Mouse (Mus musculus) cerebellum, adult 9-10 months (tissue): ENCODE data around the gene Pak6.
"Not testable (repeated sequence)": the region's sequence is repeated elsewhere in the genome, so short reads cannot be mapped to it uniquely, and the experiment has no call there.

Experiments
- DNase-seq: peaks from one replicate; pipeline ENCODE4 v3.0.0; 2022

Gene Pak6

DNA sequence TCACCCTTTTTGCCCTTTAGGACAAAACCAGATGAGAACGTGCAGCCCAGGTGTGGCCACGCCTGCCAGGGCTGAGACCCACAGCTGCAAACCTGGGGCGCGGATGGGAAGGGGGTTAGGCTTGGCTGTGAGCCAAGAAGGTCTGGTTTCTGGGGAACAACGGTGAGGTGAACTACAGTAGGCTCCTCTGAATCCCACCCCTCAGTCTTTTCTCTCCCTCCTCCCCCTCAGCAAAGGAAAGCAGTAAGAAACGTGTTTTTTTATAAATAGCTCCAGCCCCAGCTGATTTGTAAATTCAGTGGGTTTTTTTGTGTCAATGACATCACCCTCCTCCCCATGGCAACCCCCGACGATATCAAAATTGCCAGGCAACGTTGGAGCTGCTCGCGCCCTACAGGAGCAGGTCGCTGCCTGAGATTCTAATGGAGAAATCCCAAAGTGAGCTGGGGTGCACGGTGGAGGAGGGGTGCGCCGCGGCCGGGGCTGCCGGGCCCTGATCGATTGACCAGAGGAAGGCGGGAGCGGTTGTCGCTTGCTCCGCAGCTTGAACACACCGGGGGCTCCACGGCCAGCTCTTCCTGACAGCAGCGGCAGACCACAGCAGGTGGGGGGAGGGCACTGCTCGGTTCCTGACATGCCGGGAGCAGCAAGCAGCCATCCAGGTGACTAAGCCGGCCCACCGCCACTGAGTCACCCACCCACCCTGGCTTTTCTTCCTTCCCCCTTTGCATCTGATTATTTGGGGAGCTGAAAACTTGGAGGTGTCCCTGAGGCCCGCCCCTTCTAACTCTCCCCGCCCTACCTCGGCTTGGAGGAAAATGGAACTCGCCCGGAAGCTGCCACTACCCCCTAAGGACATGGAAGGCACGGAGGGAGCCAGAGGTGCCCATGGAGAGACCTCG, at the start of gene Pak6:
Gene Pak6 (plus strand): TSS at position 402 of the 902 bp plus-strand sequence.
- DNase-seq: peak; percentile 12

DNA sequence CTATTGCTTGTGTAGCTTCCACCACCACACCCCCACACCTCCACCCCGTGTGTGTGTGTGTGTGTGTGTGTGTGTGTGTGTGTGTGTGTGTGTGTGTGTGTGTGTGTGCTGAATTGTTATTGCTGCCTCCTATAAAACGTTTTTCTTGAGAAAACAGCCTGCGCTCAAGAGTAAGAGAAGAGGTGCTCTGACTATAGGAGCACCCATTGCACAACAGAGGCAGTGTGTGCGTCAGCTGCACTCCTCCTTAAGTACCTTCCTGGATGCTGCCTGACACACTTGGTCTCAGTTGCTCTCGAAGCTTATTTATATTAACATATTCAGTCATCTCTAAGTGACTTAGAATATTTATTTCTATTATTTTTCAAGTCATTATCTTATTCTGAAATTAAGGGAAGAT, 45.1 kb upstream of the Pak6 start:
- DNase-seq: no peak

DNA sequence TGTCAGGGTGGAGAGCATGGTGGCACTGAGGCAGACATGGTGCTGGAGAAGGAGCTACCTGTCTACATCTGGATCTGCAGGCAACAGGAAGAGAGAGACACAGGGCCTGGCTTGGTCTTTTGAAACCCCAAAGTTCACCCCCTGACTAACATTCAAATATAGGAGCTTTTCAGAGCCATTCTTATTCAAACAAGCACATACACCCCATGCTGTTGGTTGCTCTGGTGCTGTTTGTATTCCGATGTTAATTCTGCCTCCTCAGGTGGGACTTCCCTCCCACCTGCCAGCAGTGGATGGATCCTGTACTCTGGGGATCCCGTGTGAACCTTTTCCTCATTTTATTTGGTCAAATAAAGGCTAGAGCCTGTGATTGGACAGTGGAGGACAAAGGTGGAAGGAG, 43.0 kb upstream of the Pak6 start:
- no peak for DNase-seq

DNA sequence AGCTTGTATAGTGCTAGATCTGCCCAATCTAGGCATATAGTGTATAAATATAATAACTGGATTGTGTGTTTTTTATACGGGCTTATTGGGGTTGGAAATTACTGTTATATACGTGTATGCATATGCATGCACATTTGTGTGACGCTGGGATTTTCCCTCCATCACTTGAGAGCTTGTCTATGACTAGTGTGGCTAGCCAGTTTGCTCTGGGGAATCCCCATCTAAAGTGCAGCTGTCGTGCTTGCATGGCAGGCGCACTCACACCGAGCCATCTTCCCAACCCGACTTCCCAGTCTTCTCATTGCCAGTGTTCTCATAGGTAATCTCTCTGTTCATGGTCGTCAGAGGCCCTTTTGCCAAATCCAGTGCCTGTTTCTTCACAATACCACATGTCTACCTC, 42.5 kb upstream of the Pak6 start:
- no peak for DNase-seq

DNA sequence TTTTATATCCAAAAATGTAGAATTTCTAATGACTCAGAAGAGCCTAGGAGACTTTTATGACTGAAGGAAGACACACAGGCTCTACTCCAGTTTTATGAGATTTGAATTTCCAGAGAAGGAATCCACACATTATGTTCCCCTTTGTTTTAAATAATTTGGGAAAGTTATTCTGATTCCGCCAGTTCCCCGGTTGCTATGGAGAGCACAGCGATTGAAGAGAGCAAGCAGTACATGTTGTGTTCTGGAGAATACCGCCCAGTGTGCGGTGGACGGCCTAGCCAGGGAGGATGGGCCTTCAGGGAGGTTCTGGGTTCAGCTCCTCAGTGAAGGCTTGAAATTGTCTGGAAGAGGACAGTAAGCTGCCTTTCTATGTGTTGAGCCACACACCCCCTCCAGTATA, 33.8 kb upstream of the Pak6 start:
- no peak for DNase-seq

DNA sequence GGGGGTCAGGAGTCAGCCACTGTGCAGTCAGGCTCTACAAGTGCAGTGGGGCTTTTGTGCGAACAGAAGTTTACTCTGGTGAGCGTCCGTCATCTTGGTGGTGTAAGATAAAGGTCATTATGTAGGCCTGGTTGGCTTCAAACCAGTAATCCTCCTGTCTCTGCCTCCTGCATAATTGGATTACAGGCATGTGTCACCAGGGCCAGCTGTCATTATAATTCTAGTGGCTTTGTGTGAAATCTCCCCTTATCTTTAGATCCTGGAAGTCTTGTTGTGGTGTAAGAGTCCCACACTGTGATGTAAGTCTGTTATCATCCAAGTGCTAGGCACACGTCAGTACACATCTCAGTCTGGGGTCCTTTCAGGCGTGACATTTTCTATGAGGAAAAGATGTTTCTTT, 29.7 kb upstream of the Pak6 start:
- DNase-seq: no peak

DNA sequence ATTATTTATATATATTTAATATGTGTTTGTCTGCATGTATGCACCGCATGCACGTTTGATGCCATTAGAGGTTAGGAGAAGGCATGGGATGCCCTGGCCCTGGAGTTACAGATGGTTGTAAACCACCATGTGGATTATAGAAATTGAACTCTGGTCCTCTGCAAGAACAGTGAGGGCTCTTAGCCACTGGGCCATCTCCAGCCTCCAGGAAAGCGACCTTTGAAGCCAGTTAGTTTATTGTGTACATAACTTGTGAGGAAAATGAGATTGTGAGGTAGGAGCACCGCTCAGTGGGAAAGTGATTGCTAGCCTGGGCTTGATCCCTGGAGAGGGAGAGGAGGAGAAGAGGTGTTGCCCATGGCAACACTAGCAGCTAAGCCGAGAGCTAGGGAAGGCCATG, 25.8 kb upstream of the Pak6 start:
- no peak for DNase-seq

DNA sequence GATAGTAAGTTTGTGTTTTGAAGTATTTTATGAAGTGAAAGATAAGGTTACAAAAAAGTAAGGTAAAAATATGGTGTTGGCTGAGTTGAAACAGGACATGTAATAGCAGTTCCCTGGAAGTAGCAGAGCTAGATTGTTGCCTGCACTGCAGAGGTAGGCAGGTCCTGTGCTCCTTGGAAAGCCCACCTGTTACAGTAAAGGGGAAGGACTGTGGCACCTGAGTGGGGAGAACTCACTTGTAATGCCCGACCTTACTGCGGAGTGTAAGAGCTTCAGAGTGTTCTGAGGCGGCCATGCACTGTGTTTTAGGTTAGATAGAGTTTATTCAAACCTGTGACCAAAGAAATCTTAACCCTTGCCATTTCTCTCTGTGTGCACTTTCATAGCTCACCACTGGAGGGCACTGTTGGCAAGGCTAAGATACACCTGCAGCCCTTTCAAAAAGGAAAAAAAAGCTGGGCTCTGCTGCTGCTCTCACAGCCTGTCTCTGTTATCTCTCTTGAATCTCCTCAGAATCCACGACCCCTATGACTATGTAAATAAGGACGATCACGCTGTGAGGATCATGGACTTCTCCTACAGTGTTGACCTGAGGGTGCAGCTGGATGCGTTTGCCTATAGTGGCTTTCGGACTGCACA, 25.1 kb upstream of the Pak6 start:
- DNase-seq: peak; percentile 71

DNA sequence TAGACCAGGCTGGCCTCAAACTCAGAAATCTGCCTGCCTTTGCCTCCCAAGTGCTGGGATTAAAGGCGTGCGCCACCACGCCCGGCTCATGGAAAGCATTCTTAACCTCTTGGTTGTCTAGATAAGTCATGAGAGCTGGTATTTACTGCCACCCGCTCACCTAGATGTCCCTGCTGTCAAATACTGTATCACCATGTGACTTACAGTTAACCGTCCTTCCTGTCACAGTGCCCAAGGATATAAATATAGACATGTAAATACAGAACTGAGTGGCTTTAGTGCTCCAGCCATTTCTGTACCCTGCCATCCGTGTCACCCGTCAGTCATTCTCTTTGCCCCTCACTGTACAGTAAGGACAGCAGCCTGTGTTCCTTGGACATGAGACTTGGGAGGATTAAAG, 24.4 kb upstream of the Pak6 start:
- no peak for DNase-seq

DNA sequence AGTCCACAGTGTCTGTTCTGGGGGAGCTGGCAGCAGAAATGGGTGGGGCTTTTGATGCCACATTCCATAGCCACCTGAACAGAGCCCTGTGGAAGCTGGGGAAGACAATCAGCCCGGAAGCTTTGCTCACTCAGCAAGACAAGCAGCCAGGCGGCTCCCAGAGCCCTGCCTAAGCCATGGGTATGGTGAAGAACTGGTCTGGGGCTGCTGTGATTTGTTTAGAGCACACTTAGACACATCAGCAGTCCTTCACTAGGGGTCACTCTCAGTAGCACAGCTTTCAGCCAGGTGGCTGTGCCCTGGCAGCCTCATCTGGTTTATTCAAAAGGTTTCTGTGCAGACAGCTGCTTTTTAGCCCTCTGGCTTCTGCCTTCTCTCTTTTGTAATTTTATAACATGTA, 22.0 kb upstream of the Pak6 start:
- no peak for DNase-seq

DNA sequence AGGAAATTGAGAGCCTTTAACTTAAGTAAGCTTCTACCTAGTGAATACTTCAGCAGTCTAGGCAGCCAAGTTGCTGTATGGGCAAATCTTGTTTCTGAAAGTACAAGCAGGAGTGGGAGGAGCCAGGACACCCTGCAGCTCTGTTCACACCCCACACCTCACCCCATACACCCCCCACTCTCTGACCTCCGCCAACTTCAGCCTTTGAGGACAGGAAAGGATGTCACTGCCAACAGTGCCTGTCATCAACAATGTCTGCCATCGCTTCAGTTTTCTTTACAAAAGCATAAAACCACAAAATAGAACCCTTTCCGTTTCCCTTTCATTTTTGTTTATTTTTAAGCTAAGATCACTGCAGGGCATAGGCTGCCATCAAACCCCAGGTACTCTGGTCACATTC, 20.7 kb upstream of the Pak6 start:
- no peak for DNase-seq

DNA sequence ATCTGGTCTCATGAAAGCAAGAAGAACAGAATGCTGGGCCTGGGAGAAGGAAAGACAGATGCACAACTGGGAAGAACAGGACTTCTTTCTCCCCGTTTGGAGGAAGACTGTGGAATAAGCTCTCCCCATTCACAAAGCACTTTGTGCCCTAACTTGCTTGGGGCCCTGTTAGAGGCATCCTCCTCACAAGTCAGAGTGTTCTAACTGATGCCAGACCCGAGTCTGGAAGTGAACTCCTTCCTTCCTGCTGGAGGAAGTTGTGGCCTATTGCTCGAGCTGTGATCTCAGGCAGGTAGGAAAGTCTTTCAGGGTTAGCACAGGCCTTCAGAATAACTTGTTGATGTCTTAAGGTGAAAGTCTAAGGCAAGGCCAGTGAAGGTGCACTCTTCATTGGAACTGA, 20.2 kb upstream of the Pak6 start:
- no peak for DNase-seq

DNA sequence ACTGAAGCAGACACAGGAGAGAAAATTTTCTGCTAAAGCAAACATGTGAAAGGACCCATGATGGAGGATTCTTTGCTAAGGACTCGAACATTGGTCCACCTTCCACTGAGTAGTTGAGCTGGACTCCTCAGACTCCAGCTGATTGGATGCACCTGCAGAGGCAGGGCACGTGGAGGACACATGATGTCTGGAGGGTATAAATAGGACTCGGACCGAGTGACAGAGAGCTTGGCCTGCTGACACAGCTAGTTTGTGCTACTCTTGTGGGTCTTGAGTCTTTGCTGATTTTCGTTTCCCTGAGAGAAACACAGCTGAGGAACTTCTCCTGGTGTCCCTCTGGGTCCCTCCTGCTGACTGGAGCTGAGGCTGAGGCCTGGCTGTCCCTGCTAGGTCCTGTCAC, 16.4 kb upstream of the Pak6 start:
- DNase-seq: no peak

DNA sequence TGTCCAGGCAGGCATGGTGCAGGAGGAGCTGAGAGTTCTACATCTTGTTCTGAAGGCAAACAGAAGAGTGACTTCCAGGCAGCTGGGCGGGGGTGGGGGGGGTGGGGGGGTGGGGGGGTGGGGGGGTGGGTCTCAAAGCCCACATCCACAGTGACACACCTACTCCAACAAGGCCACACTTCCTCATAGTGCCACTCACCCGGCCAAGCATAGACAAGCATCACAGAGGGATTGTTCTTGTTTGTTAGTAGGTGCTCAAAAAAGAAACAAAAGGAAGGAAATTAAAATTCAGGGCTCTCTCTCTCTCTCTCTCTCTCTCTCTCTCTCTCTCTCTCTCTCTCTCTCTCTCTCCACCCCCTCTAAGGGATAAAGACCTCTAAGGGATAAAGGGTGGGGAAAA, 12.4 kb upstream of the Pak6 start:
- not testable (repeated sequence) for DNase-seq

DNA sequence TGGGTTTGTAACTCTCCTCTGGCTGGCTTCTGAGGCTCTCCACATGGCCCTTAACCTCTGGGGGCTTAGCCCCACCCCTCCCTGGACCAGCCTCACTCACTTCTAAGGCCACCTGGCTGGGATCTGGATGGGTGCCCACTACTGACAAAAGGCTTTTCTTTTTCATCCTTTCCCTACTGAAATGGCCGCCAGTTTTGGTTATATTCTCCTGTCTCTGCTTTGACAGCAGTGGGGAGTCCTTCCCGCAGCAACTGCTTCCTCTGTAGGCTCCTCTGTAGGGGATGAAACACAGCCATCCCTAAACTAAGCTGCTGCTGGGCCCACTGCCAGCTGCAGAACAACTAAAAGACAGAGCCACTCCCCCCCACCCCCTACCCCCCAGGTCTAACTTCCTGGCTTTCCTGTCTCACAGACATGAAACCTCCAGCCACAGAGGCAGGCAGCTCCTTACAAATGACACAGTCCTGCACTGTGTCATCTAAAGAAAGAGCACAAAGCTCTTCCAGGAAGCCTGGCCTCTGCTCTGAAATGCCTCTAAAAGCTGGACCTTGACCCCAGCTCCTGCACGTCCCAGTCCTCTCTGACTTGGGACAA, 6.3 kb upstream of the Pak6 start:
- DNase-seq: no peak

DNA sequence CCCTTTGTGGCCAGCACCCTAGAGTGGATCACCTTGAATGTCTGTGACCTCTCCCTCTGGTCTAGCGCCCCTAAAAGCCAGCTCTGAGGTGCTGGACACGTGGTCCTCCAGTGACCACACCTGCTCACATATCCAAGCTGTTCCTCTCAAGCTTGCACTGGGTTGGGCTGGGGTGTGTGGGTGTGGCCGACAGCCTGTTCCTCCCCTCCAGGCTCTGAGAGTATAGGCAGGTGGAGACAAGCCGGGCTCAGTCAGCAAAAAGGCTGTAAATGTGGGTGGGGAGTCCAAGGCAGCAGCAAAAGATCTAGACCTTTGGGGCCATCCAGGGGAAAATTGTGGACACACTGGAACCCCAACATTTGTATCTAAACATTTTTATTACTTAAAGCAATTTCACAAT, 4.6 kb upstream of the Pak6 start:
- no peak for DNase-seq

DNA sequence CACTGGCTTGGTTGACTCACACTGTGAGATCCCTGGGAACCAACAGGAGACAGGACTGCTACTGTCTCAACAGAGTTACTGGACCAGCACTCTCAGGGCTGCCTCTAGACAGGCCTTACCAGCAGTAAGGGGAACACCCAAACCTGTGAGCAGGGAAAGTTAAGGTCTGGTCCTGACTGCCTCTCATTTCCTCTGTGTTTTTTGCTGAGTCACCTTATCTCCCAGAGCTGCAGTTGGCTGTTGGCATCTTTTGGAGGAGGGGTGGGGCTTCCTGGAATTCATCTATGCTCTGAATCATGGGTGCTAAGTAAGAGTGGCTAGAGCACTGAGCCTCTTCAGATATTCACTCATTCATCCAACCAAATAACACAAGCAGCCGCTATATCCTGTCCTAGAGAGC, 4.0 kb upstream of the Pak6 start:
- no peak for DNase-seq

DNA sequence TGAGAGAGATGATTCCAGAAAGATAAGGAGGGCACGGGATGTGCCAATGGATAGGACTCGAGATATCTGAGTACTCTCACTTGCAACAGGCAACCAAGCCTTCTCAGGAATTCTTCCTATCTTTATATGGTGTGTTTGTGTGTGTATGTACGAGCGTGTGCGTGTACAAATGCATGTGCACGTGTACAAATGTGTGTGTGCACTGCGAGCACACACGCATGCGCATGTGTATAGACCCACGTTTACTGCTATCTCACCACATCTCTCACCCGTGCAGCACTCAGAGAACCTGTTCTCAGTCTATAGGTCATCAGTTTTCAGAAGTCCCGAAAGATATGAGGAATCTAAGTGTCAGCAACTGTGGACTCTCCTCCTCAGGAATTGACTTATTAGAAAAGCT, 3.6 kb upstream of the Pak6 start:
- no peak for DNase-seq

DNA sequence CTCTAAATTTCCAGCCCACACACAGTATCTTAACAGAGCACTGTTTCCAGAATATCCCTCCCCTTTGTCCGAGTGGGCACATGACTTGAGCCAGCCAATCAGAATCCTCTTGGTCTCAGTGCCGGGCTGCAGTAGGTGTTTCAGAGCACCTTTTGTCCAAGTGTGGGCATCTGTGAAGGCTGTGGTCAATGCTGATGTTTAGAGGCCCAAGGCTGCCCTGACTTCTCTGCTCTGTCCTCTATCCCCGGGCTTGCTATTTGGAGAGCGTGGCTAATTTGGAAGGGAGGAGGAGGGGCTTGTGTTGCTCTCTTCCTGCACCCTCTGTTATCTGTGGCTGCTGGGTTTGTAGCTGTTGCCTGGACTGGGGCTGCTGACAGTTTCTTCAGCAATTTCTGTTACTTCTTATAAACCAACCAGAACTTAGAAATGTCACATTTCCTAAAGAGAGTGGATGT, 3.1 kb upstream of the Pak6 start:
- DNase-seq: peak; percentile 37

DNA sequence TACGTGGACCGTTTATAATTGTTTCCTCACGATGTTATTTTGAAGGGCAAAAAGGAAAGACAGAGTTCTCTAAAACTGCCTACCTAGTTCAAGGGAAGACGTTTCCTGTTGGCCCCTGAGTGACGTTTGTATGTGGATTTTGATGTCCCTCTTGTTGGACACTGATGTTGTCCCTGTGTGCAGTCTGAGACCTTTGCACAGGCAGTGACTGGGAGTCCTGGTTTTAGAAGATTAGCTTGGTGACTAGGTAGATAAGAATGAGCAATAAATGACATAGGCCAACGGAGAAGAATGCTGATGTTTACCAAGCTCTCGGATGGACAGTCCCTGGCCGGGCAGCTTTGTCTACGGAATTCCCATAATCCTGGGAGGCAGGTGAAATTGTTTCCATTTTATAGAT, 1.2 kb upstream of the Pak6 start:
- no peak for DNase-seq

DNA sequence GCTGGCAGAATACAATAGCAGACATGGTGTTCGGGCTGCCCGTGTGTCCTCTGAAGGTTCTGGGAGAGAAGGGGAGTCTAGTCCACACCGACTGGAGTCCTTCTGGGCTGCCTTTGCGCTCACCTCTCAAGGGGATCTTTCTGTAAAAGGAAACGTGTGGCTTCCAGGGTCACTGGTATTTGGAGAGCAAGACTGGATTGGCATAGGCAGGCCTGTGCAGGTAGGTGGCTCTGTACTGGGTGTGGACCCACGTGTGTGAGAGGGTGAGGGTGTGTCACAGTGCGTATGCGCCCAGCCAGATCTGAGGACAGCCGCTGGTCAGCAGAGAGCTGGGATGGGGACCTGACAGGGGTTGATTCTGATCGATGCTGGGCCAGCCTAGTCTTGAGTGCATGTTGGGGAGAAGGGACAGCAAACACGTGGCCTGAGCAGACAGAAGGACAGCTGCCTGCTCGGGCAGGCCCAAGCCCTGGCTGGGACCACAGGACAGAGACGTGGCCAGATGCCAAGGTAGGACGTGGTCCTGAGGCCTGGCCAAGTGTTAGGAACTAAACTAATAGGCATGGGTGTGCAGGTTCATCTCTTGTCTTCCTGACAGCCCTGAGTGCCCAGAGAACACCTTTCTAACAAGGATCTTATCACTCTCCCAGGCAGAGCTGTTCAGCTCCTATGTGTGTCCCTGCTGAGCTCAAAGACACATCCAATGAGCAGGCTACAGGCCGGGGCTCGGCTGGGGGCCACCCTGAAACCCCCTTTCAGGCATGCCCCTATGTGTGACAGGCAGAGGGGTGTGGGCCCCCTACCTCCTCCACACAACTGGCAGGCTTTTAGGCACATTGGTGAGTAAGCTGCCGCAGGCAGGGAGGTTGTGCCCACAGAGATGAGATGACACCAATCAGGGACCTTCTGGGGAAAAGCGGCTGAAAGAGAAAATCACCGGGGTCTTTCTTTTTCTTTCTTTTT, 982 bp downstream of the Pak6 start:
- DNase-seq: no peak

DNA sequence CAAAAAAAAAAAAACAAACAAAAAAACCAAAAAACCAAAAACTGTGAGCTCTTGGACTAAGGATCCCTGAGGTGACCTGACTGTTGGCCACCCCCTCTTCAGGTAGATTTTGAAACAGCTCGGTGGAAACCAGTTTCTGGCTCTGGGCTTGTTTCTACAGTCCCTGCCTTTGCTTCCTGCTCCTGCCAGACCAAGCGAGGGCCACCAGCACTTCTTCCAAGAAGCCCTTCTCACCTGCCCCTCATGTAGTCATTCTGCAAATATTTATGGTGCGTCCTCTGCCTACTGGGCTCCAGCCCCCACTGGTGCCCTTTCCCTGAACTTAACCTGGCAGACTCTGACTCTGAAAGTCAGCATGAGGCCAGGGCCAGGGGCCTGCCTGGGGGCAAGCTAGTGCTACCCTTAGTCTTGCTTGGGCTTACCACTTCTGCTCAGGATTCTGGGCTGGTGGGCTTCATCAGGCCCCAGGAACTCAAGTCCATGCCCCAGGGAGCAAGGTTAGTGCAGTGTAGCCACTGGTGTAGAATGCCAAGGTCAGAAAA, 1.9 kb downstream of the Pak6 start:
- no peak for DNase-seq

DNA sequence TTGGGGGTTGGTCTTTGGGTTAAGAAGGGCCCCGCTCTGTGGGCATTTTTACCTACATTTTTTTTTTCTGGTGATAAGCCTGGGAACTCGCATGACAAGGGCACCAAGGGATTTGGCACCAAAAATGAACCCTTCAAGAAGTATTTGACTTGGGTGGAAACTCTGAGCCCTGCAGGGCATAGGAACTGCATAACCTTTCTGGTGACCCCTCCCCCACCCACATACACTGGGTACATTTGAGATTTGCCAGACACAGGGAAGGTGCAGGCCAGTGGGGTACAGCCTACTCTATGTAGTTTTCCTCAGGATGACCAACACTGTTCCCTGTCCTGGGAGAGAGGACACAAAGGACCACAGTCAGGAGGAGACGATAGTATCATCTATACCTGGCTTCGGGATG, 2.5 kb downstream of the Pak6 start:
- no peak for DNase-seq
